Mouse (Mus musculus) lung, embryonic 16.5 days (tissue): ENCODE measurements around the gene Nufip2. TPM values are rescaled to one million over a fixed set of nuclear protein-coding genes. Genes with fewer than 3 reads are reported as not detected.
A peak's percentile ranks its signal among the peaks of the same experiment; 100 is the strongest.

Experiments
- ATAC-seq: fragments of 200-750 bp; cut with Nextera tagmentation; 2 replicates; pipeline ENCODE4 v1.8.0; 2017; ENCODE audit warnings: low read depth, mild to moderate bottlenecking, moderate library complexity
- H3K27ac ChIP-seq: fragments of 300-500 bp; sonication (generic); 2 replicates; pipeline ENCODE4 v1.5.1; 2014; ENCODE audit warnings: mild to moderate bottlenecking, control low read depth, low read length
- H3K27me3 ChIP-seq: fragments of 300-500 bp; sonication (generic); 2 replicates; pipeline ENCODE4 v1.6.1; 2014; ENCODE audit warnings: low read depth, low read length, mixed read lengths; ENCODE audit not compliant: control insufficient read depth, insufficient read depth
- H3K36me3 ChIP-seq: fragments of 300-500 bp; sonication (generic); 2 replicates; pipeline ENCODE4 v1.6.1; 2014; ENCODE audit warnings: low read length; ENCODE audit not compliant: control insufficient read depth, insufficient read depth
- H3K4me1 ChIP-seq: fragments of 300-500 bp; sonication (generic); replicated peaks from 2 replicates; pipeline ENCODE4 v1.6.1; 2014; ENCODE audit warnings: low read length, mixed read lengths; ENCODE audit not compliant: control insufficient read depth, insufficient read depth
- H3K4me2 ChIP-seq: fragments of 300-500 bp; sonication (generic); 2 replicates; pipeline ENCODE4 v1.6.1; 2014; ENCODE audit warnings: low read depth, low read length, control low read depth
- H3K4me3 ChIP-seq: fragments of 300-500 bp; sonication (generic); 2 replicates; pipeline ENCODE4 v1.5.1; 2014; ENCODE audit warnings: mild to moderate bottlenecking, low read length, control low read depth
- H3K9ac ChIP-seq: fragments of 300-500 bp; sonication (generic); 2 replicates; pipeline ENCODE4 v1.6.1; 2014; ENCODE audit warnings: low read length, control low read depth
- H3K9me3 ChIP-seq: fragments of 300-500 bp; sonication (generic); 2 replicates; pipeline ENCODE4 v1.6.1; 2016; ENCODE audit warnings: low read length; ENCODE audit not compliant: control insufficient read depth
- WGBS: fragments of 180-500 bp; shearing (Covaris S2); extraction: QIAGEN DNeasy Blood & Tissue Kit; methylation state at CpG from one replicate; pipeline ENCODE4 v1.1.7; 2014; 5-methylcytosine and 5-hydroxymethylcytosine counted together
- polyA plus RNA-seq: library from polyadenylated mRNA; unstranded; fragments of >200 nt; fragmentation: Nextera tagmentation; extraction: Ambion mirVana; gene quantifications from 2 replicates; pipeline ENCODE4 v1.2.1, GENCODE M21; 2015

Nufip2 gene
- polyA plus RNA-seq, 1 experiment from 2014 or later: 4.3 TPM

DNA sequence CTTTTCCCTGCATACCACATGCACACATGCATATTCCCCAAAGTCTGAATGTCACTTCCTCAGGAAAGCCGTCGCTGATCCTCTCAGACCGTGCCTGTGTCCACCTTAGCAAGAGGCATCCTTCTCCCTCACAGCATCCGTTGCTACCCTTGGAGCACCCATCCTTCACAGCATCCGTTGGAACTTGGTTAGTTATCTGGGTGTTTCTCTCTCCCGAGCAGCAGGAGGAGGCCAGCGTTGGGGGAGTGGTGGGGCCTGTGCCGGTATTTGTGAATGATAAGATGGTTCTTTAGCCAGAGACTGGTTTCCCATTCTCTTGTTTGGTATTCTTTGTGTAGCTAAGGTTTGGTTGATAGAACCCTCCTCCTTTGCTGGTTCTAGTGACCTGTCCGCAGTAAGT is 98.9 kb downstream of the Nufip2 start:
- H3K27me3 ChIP-seq: no peaks in the 10 kb centered on the region
- WGBS: 60% methylated on average over 9 of the region's 9 CpGs
- peak overlapping the region; percentile 28; the same call in 1 of the 2 replicates for H3K4me2 ChIP-seq
- H3K9me3 ChIP-seq: no peaks in the 10 kb centered on the region
- no peak overlapping the region for H3K4me3 ChIP-seq
- ATAC-seq: no peak
- no peaks in the 10 kb centered on the region for H3K36me3 ChIP-seq
- H3K4me1 ChIP-seq: peaks cover 60% of the 10 kb centered on the region
- no peak overlapping the region; the same call in 1 of the 2 replicates for H3K9ac ChIP-seq
- peak overlapping the region; percentile 94 for H3K27ac ChIP-seq

DNA sequence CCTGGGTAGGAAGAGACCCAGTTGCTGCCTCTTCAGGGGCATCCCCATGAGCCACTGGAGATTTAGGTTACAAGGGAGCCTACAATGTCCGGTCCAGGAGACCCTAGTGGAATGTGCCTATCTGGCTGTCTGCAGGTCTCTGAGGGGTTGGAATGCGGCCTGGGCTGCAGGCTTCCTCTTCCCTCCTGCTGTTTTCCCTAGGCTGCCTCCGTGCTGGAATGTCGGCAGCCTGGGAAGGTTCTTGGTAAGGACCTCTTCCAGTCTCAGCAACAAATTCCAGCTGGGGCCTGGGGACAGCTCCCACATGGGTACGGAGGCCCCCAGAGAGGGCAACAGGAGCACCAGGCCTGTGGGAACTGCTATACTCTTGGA is 99.4 kb downstream of the Nufip2 start:
- Histone ChIP-seq H3K36me3 (no peaks in the 10 kb centered on the region), H3K9ac (peak overlapping the region; percentile 51), H3K9me3 (no peaks in the 10 kb centered on the region), H3K4me3 (no peak overlapping the region), H3K4me2 (no peak overlapping the region), H3K27ac (peak overlapping the region; percentile 94), H3K27me3 (no peaks in the 10 kb centered on the region), H3K4me1 (peaks cover 64% of the 10 kb centered on the region)
- peak; percentile 16; the same call in 1 of the 2 replicates for ATAC-seq
- WGBS: 11% methylated on average over 5 of the region's 5 CpGs

DNA sequence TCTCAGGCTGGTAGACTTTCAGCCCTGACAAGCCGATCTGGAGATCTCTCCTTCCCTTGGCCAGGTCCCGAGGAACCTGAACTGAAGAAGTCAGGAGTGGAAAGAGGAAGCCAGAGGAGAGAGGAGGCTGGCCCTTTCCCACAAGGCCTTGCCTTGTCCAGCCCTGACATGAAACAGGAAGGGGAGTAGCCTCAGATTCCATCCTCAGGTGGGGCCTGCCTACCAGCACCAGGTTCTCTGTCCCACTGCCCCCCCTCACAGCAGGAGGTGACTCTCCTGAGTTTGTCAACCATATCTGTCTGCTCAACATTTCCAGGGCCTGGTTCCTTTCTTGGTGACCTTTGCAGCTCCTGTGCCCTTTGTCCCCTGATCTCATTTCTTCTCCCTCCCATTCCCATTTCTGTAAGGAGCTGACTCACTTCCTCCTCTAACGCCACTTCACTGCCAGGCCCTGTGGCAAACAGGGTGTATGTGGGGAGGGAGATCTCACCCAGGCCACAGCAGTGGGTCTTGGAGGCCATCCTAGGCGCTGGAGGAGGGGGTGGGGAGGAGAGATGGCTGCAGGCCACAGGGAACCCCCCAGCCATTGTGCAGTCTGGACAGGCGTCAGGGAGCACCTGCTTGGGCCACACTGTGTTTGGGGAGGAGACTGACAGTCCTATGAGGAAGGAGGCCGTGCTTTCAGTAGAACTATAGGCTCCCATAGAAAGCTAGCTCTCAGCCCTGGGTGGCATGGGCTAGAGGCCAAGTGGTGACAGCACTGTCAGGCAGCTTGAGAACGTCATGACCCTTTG is 100.0 kb downstream of the Nufip2 start:
- H3K4me1 ChIP-seq: peaks cover 64% of the 10 kb centered on the region
- no peak overlapping the region for H3K4me3 ChIP-seq
- no peaks in the 10 kb centered on the region for H3K36me3 ChIP-seq
- peak overlapping the region; percentile 94 for H3K27ac ChIP-seq
- WGBS: 24% methylated on average over 7 of the region's 7 CpGs
- no peak overlapping the region for H3K4me2 ChIP-seq
- ATAC-seq: peak; percentile 32
- H3K9ac ChIP-seq: peak overlapping the region; percentile 51
- H3K27me3 ChIP-seq: no peaks in the 10 kb centered on the region
- no peaks in the 10 kb centered on the region for H3K9me3 ChIP-seq

DNA sequence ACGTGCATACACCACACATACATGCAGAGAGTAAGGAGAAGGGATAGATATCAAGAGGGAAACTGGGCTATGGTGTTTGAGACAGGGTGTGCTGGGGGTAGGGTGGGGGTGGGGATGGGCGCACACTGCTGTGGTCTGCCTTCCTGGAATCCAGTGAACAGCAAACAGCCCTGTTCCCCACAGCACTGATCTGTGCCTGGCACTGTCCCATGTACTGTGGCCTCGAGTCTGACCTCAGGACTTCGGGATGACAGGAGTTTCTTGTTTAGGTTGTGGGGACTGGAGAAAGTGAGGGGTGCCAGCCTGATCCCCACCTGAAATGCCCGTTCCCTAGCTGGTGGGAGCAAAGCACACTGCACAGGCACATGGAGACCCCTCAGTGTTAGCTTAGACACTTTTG is 101.8 kb downstream of the Nufip2 start, which contains the start of gene Gm10277:
Gene Gm10277 (minus strand): TSS at position 41 of the 400 bp plus-strand sequence.
- WGBS: 75% methylated on average over 5 of the region's 5 CpGs
- peaks cover 72% of the 10 kb centered on the region for H3K4me1 ChIP-seq
- H3K9ac ChIP-seq: peak within 1 kb of the TSS; percentile 51; the same call in 1 of the 2 replicates
- no peak within 1 kb of the TSS for H3K4me3 ChIP-seq
- H3K27me3 ChIP-seq: no peaks in the 10 kb centered on the region
- no peaks in the 10 kb centered on the region for H3K36me3 ChIP-seq
- H3K9me3 ChIP-seq: no peaks in the 10 kb centered on the region
- peak within 1 kb of the TSS; percentile 94 for H3K27ac ChIP-seq
- no peak within 1 kb of the TSS for H3K4me2 ChIP-seq
- no peak for ATAC-seq

DNA sequence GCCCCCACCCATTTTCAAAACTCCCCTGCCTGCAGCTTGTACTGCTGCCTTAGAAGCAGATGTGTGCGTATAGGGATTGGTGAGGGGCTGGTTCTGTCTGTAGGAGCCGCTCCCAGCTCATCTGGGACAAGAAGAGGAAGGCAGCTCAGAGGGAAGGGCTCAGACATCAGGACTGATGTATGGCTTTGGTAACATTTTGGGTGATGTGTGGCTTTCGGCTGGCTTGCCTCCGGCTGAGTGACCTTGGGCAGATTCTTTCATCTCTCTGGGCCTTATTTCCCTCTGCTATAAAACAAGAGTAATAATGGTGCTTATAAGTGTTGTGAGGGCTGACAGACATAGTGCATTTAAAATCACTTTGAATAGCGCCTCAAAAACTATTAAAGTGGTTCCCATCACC is 103.6 kb downstream of the Nufip2 start:
- H3K27ac ChIP-seq: peak overlapping the region; percentile 29; the same call in 1 of the 2 replicates
- WGBS: 82% methylated on average over 5 of the region's 5 CpGs

DNA sequence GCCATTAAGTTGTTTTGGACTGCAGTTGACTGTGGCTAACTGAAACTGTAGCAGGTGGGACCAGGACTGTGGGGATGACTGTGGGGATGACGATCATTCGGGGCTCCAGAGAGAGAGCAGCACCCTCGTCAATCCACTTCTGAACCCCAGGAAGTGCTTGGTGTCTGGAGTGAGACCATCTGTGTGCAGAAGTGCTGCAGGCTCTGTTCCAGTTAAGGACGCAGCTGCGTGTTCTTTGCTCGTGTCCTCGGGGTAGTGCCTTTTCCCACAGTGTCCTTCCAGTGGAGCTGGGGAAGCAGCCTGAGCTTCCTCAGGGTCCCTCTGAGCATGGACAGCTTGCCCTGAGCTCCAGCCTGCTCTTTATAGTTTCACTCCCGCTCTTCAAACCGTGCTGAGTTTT is 104.3 kb downstream of the Nufip2 start:
- 11% methylated on average over 9 of the region's 9 CpGs for WGBS
- no peak for ATAC-seq

More for the DNA sequence above, 103.6 kb downstream of the Nufip2 start:
- Histone ChIP-seq H3K4me3 (no peak overlapping the region), H3K27me3 (no peaks in the 10 kb centered on the region), H3K4me1 (peaks cover 59% of the 10 kb centered on the region), H3K36me3 (no peaks in the 10 kb centered on the region), H3K9ac (no peak overlapping the region), H3K4me2 (no peak overlapping the region), H3K9me3 (no peaks in the 10 kb centered on the region)
- ATAC-seq: no peak

DNA sequence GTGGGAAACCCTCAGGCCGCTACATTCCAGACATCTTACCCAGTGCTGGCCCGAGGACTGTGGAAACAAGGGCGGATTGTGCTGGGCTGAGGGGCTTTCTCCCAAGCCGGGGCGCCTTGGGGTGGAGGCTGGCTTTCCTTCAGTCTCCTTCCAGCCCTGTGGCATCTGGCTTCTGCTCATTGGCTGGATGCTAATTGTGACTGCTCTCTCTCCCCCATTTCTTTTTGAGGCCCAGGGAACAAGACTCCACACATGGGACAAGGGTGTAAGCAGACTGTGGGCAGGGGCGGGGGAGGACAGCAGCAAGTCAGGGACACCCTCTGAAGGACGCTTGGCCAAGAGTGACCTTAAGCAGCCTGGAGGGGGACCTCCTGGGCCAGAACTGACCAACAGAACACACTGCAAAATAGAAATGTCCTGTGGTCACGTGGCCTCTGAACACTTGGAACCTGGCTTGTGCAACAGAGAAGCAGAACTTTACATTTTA is 105.3 kb downstream of the Nufip2 start:
- Histone ChIP-seq H3K4me1 (peaks cover 41% of the 10 kb centered on the region), H3K9me3 (no peaks in the 10 kb centered on the region), H3K27ac (peak overlapping the region; percentile 97), H3K27me3 (no peaks in the 10 kb centered on the region), H3K9ac (peak overlapping the region; percentile 27), H3K4me2 (no peak overlapping the region), H3K4me3 (no peak overlapping the region), H3K36me3 (no peaks in the 10 kb centered on the region)
- ATAC-seq: peak; percentile 24; the same call in 1 of the 2 replicates
- 30% methylated on average over 8 of the region's 8 CpGs for WGBS

More for the DNA sequence above, 104.3 kb downstream of the Nufip2 start:
- H3K36me3 ChIP-seq: no peaks in the 10 kb centered on the region
- peaks cover 51% of the 10 kb centered on the region for H3K4me1 ChIP-seq
- no peaks in the 10 kb centered on the region for H3K9me3 ChIP-seq
- H3K9ac ChIP-seq: peak overlapping the region; percentile 27
- H3K4me3 ChIP-seq: no peak overlapping the region
- H3K27ac ChIP-seq: peak overlapping the region; percentile 97
- H3K27me3 ChIP-seq: no peaks in the 10 kb centered on the region
- H3K4me2 ChIP-seq: no peak overlapping the region

Other genes starting within 250 kb of the Nufip2 start
- 1.3 and 1.5 TPM in 2 replicates for gene Coro6, start 223.7 kb upstream of the Nufip2 start, polyA plus RNA-seq
- gene Ankrd13b, start 196.5 kb upstream of the Nufip2 start, polyA plus RNA-seq: 2.8 and 3.0 TPM in 2 replicates
- gene Git1, start 192.6 kb upstream of the Nufip2 start, polyA plus RNA-seq: 9.1 and 9.2 TPM in 2 replicates
- gene Abhd15, start 171.0 kb upstream of the Nufip2 start, polyA plus RNA-seq: 3.9 and 4.0 TPM in 2 replicates
- 31.3 and 32.2 TPM in 2 replicates for gene Trp53i13, start 170.2 kb upstream of the Nufip2 start, polyA plus RNA-seq
- gene Gm10392, start 167.0 kb upstream of the Nufip2 start, polyA plus RNA-seq: 0.18 TPM in 1 of 2 replicates, not detected in the other
- gene Taok1, start 78.3 kb upstream of the Nufip2 start, polyA plus RNA-seq: 14.8 and 14.9 TPM in 2 replicates
- not detected in 2 replicates for gene Cryba1, start 39.1 kb downstream of the Nufip2 start, polyA plus RNA-seq
- gene Myo18a, start 77.1 kb downstream of the Nufip2 start, polyA plus RNA-seq: 39.0 and 42.1 TPM in 2 replicates
- gene Gm10277, start 101.6 kb downstream of the Nufip2 start, polyA plus RNA-seq: 1.8 and 2.5 TPM in 2 replicates
- gene Pipox, start 207.9 kb downstream of the Nufip2 start, polyA plus RNA-seq: 1.1 and 1.7 TPM in 2 replicates
- gene Sez6, start 244.6 kb downstream of the Nufip2 start, polyA plus RNA-seq: 0.34 and 0.69 TPM in 2 replicates